Mouse (Mus musculus): ENCODE results near the gene Mis18a. TPM values are rescaled to one million over a fixed set of nuclear protein-coding genes. Genes with fewer than 3 reads are reported as not detected.

The Mis18a gene
- polyA plus RNA-seq, 1 experiment from 2014 or later = 55.3 TPM

DNA sequence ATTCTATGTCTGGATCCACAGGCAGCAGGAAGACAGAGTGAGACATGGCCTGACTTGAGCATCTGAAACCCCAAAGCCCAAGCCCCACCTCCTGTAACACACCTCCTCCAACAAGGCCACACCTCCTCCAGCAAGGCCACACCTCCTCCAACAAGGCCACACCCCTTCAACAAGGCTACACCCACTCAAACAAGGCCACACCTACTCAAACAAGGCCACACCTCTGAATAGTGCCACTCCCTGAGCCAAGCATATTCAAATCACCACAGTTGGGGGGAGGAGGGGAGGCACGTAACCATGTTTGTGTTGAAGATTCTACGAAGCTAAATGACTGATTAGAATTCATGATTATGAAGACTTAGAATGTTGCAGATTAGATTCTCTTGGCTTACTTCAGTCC is 25.7 kb downstream of the Mis18a start:
- WGBS = 88% methylated on average over 2 of the region's 2 CpGs
- Histone ChIP-seq H3K36me3 (no peaks in the 10 kb centered on the region), H3K4me2 (replicated peaks) (no peak overlapping the region), H3K9me3 (replicated peaks) (no peaks in the 10 kb centered on the region), H3K4me1 (no peaks in the 10 kb centered on the region), H3K27ac (replicated peaks) (no peak overlapping the region), H3K27me3 (no peaks in the 10 kb centered on the region), H3K4me3 (replicated peaks) (no peak overlapping the region), H3K9ac (no peak overlapping the region)
- no peak for ATAC-seq (ENCODE audit: insufficient number of reproducible peaks, low FRiP score, low TSS enrichment, low read depth)

DNA sequence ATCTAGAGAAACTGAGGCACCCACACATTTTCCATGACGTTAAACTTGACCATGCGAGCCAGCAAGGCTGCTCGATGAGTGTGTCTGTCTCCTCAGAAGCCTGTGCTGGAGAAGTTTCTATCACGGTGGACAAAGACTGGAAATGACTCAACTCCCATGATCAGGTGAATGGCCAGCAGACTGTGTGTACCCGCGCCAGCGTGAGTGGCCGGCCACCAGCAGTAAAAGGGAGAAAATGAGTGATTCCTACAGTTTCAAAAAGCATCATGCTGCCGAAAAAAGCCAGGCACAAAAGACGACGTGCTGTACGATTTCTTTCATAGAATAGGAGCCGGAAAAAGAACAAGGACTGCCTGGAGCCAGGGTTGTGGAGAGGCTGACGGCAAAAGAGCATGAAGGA is 27.8 kb downstream of the Mis18a start:
- H3K9me3 ChIP-seq (replicated peaks) = no peaks in the 10 kb centered on the region
- no peak overlapping the region for H3K27ac ChIP-seq (replicated peaks)
- no peak overlapping the region for H3K9ac ChIP-seq
- H3K4me2 ChIP-seq (replicated peaks) = no peak overlapping the region
- H3K36me3 ChIP-seq = no peaks in the 10 kb centered on the region
- WGBS = 72% methylated on average over 14 of the region's 14 CpGs
- no peak overlapping the region for H3K4me3 ChIP-seq (replicated peaks)
- no peak for ATAC-seq (ENCODE audit: insufficient number of reproducible peaks, low FRiP score, low TSS enrichment, low read depth)
- no peaks in the 10 kb centered on the region for H3K27me3 ChIP-seq
- H3K4me1 ChIP-seq = no peaks in the 10 kb centered on the region

DNA sequence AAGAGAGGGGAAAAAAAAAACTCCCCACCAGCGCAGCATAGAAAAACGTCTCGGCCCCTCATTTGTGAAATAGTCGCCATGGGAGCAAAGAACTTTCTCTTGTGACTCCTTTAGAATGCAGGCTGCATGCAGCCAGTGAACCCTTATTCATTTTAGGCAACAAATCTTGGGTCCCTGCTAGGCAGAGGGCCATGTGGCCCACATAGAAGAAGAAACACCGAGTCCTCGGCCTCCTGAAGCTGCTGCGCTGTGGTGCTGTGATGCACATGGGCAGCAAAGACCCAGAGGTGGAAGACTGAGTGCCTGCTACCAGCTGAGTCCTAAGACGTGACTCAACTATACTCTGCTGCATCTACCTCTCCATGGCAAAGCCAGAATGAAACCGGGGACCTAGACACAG is 30.9 kb downstream of the Mis18a start:
- 84% methylated on average over 9 of the region's 9 CpGs for WGBS
- H3K36me3 ChIP-seq = no peaks in the 10 kb centered on the region
- no peak overlapping the region for H3K4me3 ChIP-seq (replicated peaks)
- no peaks in the 10 kb centered on the region for H3K9me3 ChIP-seq (replicated peaks)
- no peaks in the 10 kb centered on the region for H3K27me3 ChIP-seq
- peaks cover 7% of the 10 kb centered on the region; the same call in 1 of the 2 replicates for H3K4me1 ChIP-seq
- no peak overlapping the region for H3K9ac ChIP-seq
- no peak for ATAC-seq (ENCODE audit: insufficient number of reproducible peaks, low FRiP score, low TSS enrichment, low read depth)
- no peak overlapping the region for H3K4me2 ChIP-seq (replicated peaks)
- no peak overlapping the region for H3K27ac ChIP-seq (replicated peaks)

DNA sequence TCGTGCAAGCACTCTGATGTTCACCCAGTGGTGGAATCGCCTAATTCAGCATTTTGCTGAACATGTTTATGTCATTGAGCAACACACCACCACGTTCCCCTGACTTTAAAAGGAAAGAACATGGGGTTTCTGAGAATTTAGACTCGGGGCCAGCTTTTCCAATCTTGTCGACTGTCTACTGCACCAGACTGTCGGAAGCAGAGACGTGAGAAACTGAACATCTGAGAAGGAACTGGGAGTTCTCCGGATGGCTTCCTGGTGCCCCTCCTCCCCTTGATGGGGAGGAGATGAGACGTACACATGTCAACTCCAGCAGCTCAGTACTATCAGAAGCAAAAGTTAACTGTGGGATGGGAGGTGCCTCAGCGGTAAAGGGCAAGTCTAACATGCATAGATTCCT is 32.1 kb downstream of the Mis18a start:
- WGBS = 63% methylated on average over 10 of the region's 10 CpGs
- Histone ChIP-seq H3K4me3 (replicated peaks) (no peak overlapping the region), H3K4me1 (peaks cover 7% of the 10 kb centered on the region; the same call in 1 of the 2 replicates), H3K9me3 (replicated peaks) (no peaks in the 10 kb centered on the region), H3K4me2 (replicated peaks) (no peak overlapping the region), H3K27ac (replicated peaks) (no peak overlapping the region), H3K36me3 (no peaks in the 10 kb centered on the region), H3K9ac (no peak overlapping the region), H3K27me3 (no peaks in the 10 kb centered on the region)
- no peak for ATAC-seq (ENCODE audit: insufficient number of reproducible peaks, low FRiP score, low TSS enrichment, low read depth)

DNA sequence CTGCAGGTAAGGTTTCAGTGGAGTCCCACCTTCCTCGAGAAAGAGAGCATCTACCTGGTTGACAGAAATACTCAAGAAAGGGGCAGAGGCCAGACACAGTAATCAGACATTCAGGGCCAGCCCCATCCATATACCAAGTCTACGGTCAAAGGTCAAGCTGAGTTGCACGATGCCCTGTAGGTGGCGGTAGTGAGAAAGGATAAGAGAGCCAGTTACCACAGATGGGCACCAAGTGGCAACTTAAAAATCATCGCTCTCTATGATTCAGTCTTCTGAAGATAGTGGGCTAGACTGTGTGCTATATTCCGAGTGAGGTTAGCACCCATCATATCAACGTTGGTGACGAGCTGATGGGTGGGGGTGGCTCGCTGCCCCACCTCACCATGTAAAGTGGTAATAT is 32.5 kb downstream of the Mis18a start:
- no peaks in the 10 kb centered on the region for H3K27me3 ChIP-seq
- H3K9me3 ChIP-seq (replicated peaks) = no peaks in the 10 kb centered on the region
- 68% methylated on average over 9 of the region's 9 CpGs for WGBS
- H3K36me3 ChIP-seq = no peaks in the 10 kb centered on the region
- peaks cover 7% of the 10 kb centered on the region; the same call in 1 of the 2 replicates for H3K4me1 ChIP-seq
- no peak overlapping the region for H3K4me3 ChIP-seq (replicated peaks)
- H3K4me2 ChIP-seq (replicated peaks) = no peak overlapping the region
- H3K9ac ChIP-seq = no peak overlapping the region
- H3K27ac ChIP-seq (replicated peaks) = no peak overlapping the region
- no peak for ATAC-seq (ENCODE audit: insufficient number of reproducible peaks, low FRiP score, low TSS enrichment, low read depth)

DNA sequence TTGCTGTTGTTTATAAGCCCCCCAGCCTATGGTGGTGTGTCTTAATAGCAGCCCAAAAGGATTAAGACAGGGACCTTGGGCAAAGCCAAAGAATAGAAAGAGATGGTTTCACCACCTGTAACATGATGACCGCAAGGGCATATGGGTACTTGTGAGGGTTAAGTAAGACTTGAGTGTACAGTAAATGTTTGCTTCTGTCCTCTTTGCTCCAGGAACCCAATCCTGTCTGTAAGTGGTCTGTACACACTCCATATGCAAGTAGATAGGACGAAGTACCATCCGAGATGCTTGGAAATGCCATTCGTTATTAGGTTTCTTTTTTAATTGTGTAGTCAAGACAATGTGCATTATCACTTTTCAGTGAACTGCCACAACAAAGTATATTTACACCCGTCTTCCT is 33.6 kb downstream of the Mis18a start:
- no peak for ATAC-seq (ENCODE audit: insufficient number of reproducible peaks, low FRiP score, low TSS enrichment, low read depth)
- Histone ChIP-seq H3K27ac (replicated peaks) (no peak overlapping the region), H3K4me1 (peaks cover 7% of the 10 kb centered on the region; the same call in 1 of the 2 replicates), H3K9me3 (replicated peaks) (no peaks in the 10 kb centered on the region), H3K9ac (no peak overlapping the region), H3K36me3 (no peaks in the 10 kb centered on the region), H3K27me3 (no peaks in the 10 kb centered on the region), H3K4me2 (replicated peaks) (no peak overlapping the region), H3K4me3 (replicated peaks) (no peak overlapping the region)
- 91% methylated on average over 5 of the region's 5 CpGs for WGBS

DNA sequence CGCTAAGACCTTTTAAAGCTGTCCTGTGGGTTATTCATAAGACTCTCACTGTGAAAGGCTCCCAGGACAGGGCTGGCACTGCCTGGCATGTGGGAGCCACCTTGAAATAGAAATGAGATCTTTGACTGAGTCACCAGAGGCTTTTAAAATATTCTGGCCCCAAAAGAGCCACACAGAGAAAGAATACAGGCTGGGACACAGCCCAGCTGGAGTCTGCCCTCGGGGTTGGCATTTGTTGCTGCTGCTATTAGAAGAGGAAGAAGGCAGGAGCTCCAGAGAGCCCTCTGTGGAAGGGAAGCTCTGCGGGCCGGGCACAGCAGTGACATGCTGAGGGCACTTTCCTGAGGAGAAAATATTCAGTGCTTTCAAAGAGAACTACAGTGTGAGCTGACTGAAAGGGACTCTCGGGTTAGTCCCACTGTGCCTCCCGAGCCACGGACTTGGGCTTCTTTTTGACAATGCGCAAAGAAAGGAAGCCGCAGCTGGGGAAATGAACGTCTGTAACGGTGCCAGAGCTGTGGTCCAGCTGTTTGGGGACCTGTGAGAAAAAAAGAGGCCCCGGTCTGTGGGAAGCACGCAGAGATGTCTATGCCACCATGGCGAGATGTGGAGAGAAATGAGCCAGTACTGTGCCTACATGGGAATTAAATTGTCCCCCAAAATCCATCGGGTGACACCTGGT is 34.4 kb downstream of the Mis18a start:
- Histone ChIP-seq H3K36me3 (no peaks in the 10 kb centered on the region), H3K27me3 (no peaks in the 10 kb centered on the region), H3K4me3 (replicated peaks) (no peak overlapping the region), H3K4me1 (peaks cover 7% of the 10 kb centered on the region; the same call in 1 of the 2 replicates), H3K27ac (replicated peaks) (no peak overlapping the region), H3K9ac (no peak overlapping the region), H3K9me3 (replicated peaks) (no peaks in the 10 kb centered on the region), H3K4me2 (replicated peaks) (no peak overlapping the region)
- ATAC-seq (ENCODE audit: insufficient number of reproducible peaks, low FRiP score, low TSS enrichment, low read depth) = no peak
- 55% methylated on average over 15 of the region's 15 CpGs for WGBS

DNA sequence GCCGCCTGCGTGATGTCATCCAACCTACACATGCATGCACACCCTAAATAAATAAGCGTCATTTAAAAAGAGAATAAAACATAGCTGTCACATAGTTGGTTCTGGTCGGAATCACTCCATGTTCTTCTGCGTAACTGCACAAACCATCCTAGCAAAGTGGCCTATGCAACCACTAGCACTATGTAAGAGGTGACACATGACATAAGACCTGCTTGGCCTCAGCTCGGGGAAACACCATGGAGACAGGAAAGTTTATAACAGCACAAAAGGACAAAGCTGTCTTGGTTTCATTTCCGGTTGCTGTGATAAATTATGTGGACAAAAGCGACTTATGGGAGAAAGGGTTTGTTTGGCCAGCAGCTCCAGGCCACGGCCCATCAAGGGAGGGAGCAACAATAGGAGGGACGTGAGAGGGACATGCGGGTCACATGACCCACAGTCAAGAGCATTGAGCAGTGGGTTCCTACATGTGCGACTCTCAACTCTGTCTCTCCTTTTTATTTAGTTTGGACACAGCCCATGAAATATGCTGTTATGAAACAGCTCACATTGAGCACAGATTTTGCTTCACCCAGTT is 39.4 kb downstream of the Mis18a start:
- Histone ChIP-seq H3K4me2 (replicated peaks) (no peak overlapping the region), H3K9ac (no peak overlapping the region), H3K36me3 (no peaks in the 10 kb centered on the region), H3K9me3 (replicated peaks) (no peaks in the 10 kb centered on the region), H3K27ac (replicated peaks) (no peak overlapping the region), H3K4me3 (replicated peaks) (no peak overlapping the region), H3K27me3 (no peaks in the 10 kb centered on the region), H3K4me1 (peaks cover 3% of the 10 kb centered on the region; the same call in 1 of the 2 replicates)
- 87% methylated on average over 12 of the region's 12 CpGs for WGBS
- ATAC-seq (ENCODE audit: insufficient number of reproducible peaks, low FRiP score, low TSS enrichment, low read depth) = no peak

DNA sequence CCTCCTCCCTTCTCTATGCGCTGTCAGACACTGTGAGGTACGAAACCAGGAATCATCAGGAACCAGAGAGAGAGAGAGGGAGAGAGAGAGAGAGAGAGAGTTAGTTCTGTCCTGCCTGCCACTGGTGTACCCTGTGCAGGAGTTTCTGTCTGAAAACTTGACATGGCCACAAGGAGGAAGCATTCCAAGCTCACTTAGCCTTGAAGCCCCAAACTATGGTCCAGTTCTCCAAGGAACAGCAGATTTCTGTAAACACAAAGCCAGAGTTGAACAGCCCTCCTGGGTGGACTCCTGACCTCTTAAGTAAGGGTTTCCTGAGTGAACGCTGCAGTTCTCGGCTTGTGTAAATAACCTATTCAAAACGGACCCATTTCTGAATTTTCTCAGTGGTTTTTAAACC is 40.2 kb downstream of the Mis18a start:
- H3K4me3 ChIP-seq (replicated peaks) = no peak overlapping the region
- H3K27ac ChIP-seq (replicated peaks) = no peak overlapping the region
- no peak for ATAC-seq (ENCODE audit: insufficient number of reproducible peaks, low FRiP score, low TSS enrichment, low read depth)
- H3K9me3 ChIP-seq (replicated peaks) = no peaks in the 10 kb centered on the region
- no peak overlapping the region for H3K4me2 ChIP-seq (replicated peaks)
- WGBS = 45% methylated on average over 5 of the region's 5 CpGs
- H3K27me3 ChIP-seq = no peaks in the 10 kb centered on the region
- no peaks in the 10 kb centered on the region for H3K4me1 ChIP-seq
- H3K36me3 ChIP-seq = no peaks in the 10 kb centered on the region
- H3K9ac ChIP-seq = no peak overlapping the region

DNA sequence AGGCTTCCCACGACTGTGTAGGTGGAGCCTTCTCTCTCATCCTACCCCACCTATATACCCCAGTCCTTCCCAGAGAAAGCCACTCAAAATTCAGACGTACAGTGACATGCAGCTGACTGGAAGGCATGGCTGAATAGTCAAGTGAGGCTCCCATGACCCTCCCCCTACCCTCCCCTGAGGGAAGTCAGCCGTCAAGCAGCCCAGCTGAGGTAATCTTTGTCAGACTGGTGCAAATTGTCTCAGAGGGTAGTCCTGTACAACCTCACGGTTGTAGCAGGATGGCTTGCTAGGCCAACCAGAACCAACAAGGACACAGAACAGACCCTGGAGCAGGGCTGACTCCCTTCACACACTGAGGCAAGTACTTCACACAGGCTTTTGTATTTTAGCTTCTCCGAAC is 43.1 kb downstream of the Mis18a start:
- no peak for ATAC-seq (ENCODE audit: insufficient number of reproducible peaks, low FRiP score, low TSS enrichment, low read depth)
- Histone ChIP-seq H3K36me3 (no peaks in the 10 kb centered on the region), H3K4me1 (no peaks in the 10 kb centered on the region), H3K4me3 (replicated peaks) (no peak overlapping the region), H3K9ac (no peak overlapping the region), H3K27me3 (no peaks in the 10 kb centered on the region), H3K4me2 (replicated peaks) (no peak overlapping the region), H3K27ac (replicated peaks) (no peak overlapping the region), H3K9me3 (replicated peaks) (no peaks in the 10 kb centered on the region)
- WGBS = 57% methylated on average over 5 of the region's 5 CpGs

DNA sequence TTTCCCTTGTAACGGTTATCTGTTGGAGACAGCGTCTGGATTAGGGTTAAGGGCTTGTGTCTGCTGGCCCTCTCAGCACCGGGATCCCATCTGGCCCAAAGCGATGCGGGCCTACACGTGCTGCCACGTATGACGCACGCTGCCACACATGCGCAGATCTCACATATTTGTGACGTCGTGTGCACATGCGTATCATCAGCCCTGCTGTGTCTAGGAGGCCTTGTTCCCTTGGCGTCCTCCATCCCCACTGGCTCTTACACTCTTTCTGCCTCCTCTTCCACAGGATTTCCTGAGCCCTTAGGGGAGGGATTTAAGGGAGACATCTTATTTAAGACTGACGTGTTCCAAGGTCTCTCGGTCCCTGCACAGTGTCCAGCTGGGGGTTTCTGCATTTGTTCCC is 47.2 kb downstream of the Mis18a start:
- Histone ChIP-seq H3K9ac (no peak overlapping the region), H3K4me1 (no peaks in the 10 kb centered on the region), H3K4me2 (replicated peaks) (no peak overlapping the region), H3K9me3 (replicated peaks) (no peaks in the 10 kb centered on the region), H3K27ac (replicated peaks) (no peak overlapping the region), H3K27me3 (no peaks in the 10 kb centered on the region), H3K36me3 (no peaks in the 10 kb centered on the region), H3K4me3 (replicated peaks) (no peak overlapping the region)
- ATAC-seq (ENCODE audit: insufficient number of reproducible peaks, low FRiP score, low TSS enrichment, low read depth) = no peak
- 79% methylated on average over 16 of the region's 16 CpGs for WGBS

DNA sequence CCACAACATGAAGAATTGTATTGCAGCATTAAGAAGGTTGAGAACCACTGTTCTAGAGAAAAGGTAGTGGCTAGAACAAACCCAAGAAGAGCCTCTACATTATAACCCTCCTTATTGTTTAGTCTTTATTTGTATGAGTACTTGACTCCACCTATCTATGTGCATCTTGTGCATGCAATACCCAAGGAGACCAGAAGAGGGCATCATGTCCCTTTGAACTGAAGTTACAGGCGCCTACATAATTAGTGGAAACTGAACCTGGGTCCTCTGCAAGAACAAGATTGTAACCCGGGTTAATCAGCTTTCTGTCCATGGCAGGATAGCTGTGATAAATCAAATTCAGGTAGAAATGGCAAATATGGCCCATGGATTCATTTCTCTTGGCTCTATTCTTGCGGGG is 48.4 kb downstream of the Mis18a start:
- 91% methylated on average over 3 of the region's 3 CpGs for WGBS
- no peaks in the 10 kb centered on the region for H3K36me3 ChIP-seq
- no peaks in the 10 kb centered on the region for H3K27me3 ChIP-seq
- H3K4me2 ChIP-seq (replicated peaks) = no peak overlapping the region
- no peak overlapping the region for H3K27ac ChIP-seq (replicated peaks)
- no peaks in the 10 kb centered on the region for H3K9me3 ChIP-seq (replicated peaks)
- no peak overlapping the region for H3K9ac ChIP-seq
- ATAC-seq (ENCODE audit: insufficient number of reproducible peaks, low FRiP score, low TSS enrichment, low read depth) = no peak
- H3K4me3 ChIP-seq (replicated peaks) = no peak overlapping the region
- no peaks in the 10 kb centered on the region for H3K4me1 ChIP-seq

Measured in embryonic facial prominence, embryonic 15.5 days (tissue).